Mouse (Mus musculus): Measurements from ENCODE around the gene Frmd4a. TPM values are rescaled to one million over a fixed set of nuclear protein-coding genes. Genes with fewer than 3 reads are reported as not detected.
A peak's percentile ranks its signal among the peaks of the same experiment; 100 is the strongest.

The Frmd4a gene
- 10 to 100 TPM; 64.6 to 86.7 TPM for total RNA-seq (2021)

- peak; percentile 28 to 32 for DNase-seq (ENCODE audit: extremely low spot score in 1 of 2, low spot score in 1 of 2)
Measured at GRCm38 (mm10) chr2:4017528-4018288, at the start of gene Frmd4a. Gene Frmd4a, plus strand, starts transcription at chr2:4017717.

DNA sequence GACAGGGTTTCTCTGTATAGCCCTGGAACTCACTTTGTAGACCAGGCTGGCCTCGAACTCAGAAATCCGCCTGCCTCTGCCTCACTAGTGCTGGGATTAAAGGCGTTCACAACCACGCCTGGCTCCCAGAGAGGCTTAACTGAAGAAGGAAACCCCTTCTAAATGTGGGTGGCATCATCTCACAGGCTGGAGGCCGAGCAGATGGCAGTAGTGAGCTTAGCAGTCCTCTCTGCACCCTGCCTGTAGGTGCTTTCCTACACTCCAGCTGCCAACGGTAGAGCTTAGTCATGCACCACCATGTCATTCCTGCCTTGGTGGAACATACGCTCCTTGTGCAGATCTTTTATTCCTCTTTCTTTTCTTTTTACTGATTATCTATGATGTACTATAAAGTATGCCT lies 28.6 kb upstream of the Frmd4a start:
- DNase-seq (ENCODE audit: extremely low spot score in 1 of 2, low spot score in 1 of 2), result no peak

DNA sequence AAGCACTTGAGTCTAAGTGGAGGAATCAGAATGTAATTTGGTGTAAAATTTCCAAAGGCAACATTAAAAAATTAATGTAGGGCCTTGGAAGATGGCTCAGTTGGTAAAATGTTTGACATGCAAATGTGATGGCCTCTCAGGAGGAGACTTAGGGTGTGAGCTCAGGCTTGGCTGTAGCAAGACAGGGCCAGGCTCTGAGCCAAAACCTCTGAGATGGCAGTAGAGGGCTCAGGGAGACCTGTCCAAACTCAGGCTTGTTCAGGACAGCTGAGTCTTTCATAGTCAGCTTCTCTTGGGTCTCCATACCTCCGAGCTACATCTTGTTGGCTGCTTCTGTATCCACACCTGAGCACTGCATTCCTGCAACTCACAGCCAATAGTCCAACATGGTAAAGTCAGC lies 27.1 kb upstream of the Frmd4a start:
- DNase-seq (ENCODE audit: extremely low spot score in 1 of 2, low spot score in 1 of 2), result no peak

- DNase-seq (ENCODE audit: extremely low spot score in 1 of 2, low spot score in 1 of 2), result peak; percentile 14 to 63
Measured at GRCm38 (mm10) chr2:4018431-4018876, 937 bp downstream of the Frmd4a start.

GRCm38 (mm10) chr2:4018909-4019308 lies 1.4 kb downstream of the Frmd4a start:
- DNase-seq (ENCODE audit: extremely low spot score in 1 of 2, low spot score in 1 of 2), result no peak

- DNase-seq (ENCODE audit: extremely low spot score in 1 of 2, low spot score in 1 of 2), result no peak
Measured at GRCm38 (mm10) chr2:4024927-4025326, 7.4 kb downstream of the Frmd4a start.

DNA sequence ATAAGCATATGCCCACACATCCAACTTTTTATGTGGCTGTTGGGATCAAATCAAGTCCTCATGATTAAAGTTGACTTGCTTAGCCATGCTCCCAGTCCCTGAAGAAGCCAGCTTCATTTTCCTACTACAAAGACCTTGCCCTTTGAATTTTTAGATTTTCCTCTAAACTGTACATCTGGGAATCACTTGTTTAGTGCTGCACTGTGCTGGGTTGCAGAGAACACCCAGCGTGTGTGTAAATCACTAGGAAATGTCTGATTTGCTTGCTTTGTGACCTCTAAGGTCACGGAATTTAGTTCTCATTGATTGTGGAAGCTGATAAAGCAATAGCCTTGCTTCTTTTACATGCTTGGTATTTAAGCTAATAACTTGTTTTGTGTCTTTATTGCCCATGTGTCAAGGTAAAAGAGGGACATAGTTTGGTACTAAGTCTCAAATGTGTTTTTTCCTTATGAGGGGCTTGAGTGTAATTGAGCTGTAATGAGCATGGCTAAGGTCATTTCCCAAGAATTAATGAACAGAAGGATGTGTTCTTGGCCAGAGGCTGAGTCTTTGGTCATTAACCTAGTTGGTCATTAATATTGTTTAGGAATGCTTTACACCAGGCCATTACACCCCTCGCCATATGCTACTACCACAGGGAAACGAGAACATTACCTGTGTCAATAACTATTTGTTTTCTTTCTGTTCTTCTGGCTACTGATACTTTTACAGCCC lies 11.7 kb downstream of the Frmd4a start:
- no peak for DNase-seq (ENCODE audit: extremely low spot score in 1 of 2, low spot score in 1 of 2)

DNA sequence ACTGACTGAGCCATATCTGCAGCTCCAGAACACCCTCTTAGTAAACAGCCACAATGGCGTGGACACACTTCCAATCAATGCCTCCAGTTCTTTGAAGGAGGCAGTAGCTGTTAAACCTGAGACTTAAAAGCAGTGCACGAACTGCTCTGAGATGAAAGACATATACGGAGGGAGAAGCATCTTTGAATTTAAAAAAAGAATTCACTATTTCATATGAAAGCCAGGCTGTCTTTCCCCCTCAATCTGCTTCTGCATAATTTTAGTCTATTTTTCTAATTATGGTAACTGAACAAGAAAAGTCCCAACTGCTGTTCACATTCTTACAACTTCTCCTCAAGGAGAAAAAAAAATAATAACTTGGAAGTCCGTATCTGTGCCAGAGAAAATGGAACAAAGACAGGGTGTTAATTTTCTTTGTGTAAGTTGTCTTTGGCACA lies 18.7 kb downstream of the Frmd4a start:
- no peak for DNase-seq (ENCODE audit: extremely low spot score in 1 of 2, low spot score in 1 of 2)

- no peak for DNase-seq (ENCODE audit: extremely low spot score in 1 of 2, low spot score in 1 of 2)
Measured at GRCm38 (mm10) chr2:4036651-4037117, 19.2 kb downstream of the Frmd4a start.

DNA sequence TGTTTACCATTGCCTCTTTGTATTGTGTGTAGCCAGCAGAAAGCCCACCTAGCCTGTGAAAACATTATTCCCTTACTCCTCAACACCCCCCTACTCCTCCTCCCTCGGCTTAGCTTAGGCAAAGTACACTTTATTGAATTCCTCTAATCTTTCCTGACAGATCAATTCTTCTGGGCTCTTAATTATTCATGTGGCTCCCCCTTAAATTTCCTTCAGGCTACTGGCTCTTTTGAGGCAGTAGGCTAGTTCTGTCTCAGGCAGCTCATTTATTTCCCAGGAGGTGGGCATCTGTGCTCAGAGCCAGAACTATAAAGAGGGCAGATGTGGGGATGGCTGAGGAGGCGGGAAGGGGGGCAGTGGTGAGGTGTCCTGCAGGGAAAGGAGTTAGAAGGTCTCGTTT lies 24.5 kb downstream of the Frmd4a start:
- no peak for DNase-seq (ENCODE audit: extremely low spot score in 1 of 2, low spot score in 1 of 2)

- DNase-seq (ENCODE audit: extremely low spot score in 1 of 2, low spot score in 1 of 2), result no peak
Measured at GRCm38 (mm10) chr2:4055481-4055880, 38.0 kb downstream of the Frmd4a start.

- DNase-seq (ENCODE audit: extremely low spot score in 1 of 2, low spot score in 1 of 2), result peak in 1 of 2 experiments; percentile 20
Measured at GRCm38 (mm10) chr2:4060675-4061074, 43.2 kb downstream of the Frmd4a start.

- DNase-seq (ENCODE audit: extremely low spot score in 1 of 2, low spot score in 1 of 2), result no peak
Measured at GRCm38 (mm10) chr2:4071831-4072230, 54.3 kb downstream of the Frmd4a start.

DNA sequence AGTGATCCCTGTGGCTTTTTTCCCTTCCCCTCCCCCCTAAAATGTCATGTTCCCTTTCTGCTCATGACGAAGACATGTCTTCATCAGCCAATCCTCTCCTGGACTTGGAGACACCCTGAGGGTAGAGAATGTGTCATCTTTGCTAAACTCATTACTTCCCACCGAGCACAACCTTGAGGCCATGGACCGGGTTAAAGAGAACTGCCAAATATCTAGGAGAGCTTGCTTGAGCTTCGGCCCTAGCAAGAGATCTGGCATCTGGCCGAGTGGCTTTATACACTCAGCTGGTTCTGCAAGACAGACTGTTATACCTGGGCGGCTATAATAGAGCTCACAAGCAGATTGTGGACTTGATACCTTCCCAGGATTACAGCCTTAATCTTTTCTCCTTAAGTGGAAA lies 66.4 kb downstream of the Frmd4a start:
- DNase-seq (ENCODE audit: extremely low spot score in 1 of 2, low spot score in 1 of 2), result no peak

DNA sequence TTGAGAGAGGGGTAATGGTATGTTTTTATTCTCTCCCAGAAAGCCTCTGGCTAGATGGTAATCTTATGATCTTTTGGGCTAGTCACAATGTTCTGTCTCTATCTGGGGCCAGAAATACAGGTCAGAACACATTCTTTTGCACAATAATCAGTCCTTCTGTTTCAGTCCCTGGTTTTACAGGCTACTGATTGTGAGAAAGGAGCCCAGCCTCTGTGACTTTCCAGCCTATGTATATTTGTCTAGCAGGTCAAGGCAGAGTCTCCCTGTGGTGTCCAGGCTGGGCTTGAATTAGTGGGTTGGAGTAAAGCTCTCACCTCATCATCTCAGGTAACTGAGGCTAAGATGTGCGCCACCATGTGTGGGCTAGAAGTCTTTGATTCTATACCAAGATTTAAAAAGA lies 80.1 kb downstream of the Frmd4a start:
- DNase-seq (ENCODE audit: extremely low spot score in 1 of 2, low spot score in 1 of 2), result no peak

GRCm38 (mm10) chr2:4098948-4099776 lies 81.6 kb downstream of the Frmd4a start:
- DNase-seq (ENCODE audit: extremely low spot score in 1 of 2, low spot score in 1 of 2), result peak in 1 of 2 experiments; percentile 38

DNA sequence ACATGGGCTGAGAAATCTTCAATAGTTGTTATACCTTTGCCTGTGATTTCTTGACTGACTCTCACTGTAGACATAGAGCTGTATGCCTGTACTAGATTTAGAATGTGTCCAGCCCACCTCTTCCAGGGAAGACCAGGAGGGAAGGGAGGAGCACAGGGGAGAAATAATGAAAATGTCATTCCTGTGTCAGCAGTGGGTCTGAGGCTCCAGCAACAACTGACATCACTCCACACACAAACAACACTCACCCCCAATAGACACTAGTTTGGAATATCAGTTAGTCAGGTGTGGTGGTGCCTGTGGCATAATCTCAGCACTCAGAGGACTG lies 82.2 kb downstream of the Frmd4a start:
- no peak for DNase-seq (ENCODE audit: extremely low spot score in 1 of 2, low spot score in 1 of 2)

- no peak for DNase-seq (ENCODE audit: extremely low spot score in 1 of 2, low spot score in 1 of 2)
Measured at GRCm38 (mm10) chr2:4101370-4101769, 83.9 kb downstream of the Frmd4a start.

GRCm38 (mm10) chr2:4113303-4113920 lies 95.9 kb downstream of the Frmd4a start:
- DNase-seq (ENCODE audit: extremely low spot score in 1 of 2, low spot score in 1 of 2), result no peak

DNA sequence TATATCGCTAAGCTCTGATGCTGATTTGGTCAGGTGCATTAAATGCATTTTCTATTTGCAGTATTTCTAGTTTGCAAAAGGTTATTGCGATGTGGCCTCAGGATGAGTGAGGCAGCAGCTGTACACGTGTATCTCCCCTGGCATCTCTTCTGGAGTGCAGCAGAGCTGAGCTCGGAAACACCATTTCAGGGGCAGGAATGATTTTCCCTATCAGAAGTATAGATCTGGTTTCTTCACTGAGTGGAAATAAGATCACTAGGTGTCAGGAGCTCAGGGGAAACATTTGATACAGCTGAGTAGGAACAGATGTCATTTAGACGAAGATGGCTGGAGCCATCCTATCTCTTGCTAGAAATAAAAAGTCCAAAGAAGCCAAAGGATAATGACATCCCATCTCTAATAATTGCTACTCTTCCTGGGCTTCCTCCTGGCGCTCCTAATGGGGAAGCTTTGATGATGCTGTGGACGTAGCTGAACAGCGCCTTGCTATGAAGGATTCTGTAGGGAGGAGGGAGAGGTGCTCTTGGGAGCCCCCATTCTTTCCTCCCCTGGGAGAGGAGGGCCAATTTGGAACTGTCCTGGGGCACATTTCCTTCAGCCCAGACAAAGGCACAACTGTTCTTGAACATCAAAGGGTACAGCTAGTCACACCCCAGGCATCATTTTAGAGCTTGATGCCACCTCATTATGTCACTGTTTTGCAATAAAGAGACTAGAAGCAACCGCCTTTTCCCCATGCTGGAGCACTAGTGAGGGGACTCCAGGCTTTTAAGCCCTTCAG lies 102.4 kb downstream of the Frmd4a start:
- DNase-seq (ENCODE audit: extremely low spot score in 1 of 2, low spot score in 1 of 2), result no peak

Data from layer of hippocampus, postnatal 25 days (tissue).